Mouse (Mus musculus) MEL (cell line): Measurements from ENCODE around the gene Frmpd4. TPM values are rescaled to one million over a fixed set of nuclear protein-coding genes. Genes with fewer than 3 reads are reported as not detected.

Experiments
- DNase-seq: peaks from one replicate; pipeline ENCODE4 v3.0.0; 2011; ENCODE audit warnings: low read depth, low spot score
- H3K27ac ChIP-seq: 2 replicates; pipeline ENCODE4 v1.5.1; 2012; ENCODE audit warnings: low read depth, mild to moderate bottlenecking, control low read depth, low read length, moderate library complexity; ENCODE audit not compliant: control insufficient read depth
- H3K27me3 ChIP-seq, 2 experiments: fragments of 150-350 bp in 1 of 2; sonication (generic) in 1 of 2; 2 replicates each; pipeline ENCODE4 v1.6.1; 2012; ENCODE audit warnings: low read length in 2 of 2, mild to moderate bottlenecking in 2 of 2, improper control_type of control experiment in 1 of 2, moderate library complexity in 1 of 2; ENCODE audit not compliant: insufficient read depth in 2 of 2, control insufficient read depth in 1 of 2
- H3K36me3 ChIP-seq, 2 experiments: 2 replicates each; pipeline ENCODE4 v1.6.1; 2012 to 2014; ENCODE audit warnings: low read length in 2 of 2, improper control_type of control experiment in 1 of 2, inconsistent platforms in 1 of 2, mild to moderate bottlenecking in 1 of 2; ENCODE audit not compliant: insufficient read depth in 2 of 2, control insufficient read depth in 1 of 2
- H3K4me1 ChIP-seq, 2 experiments: fragments of 150-350 bp in 1 of 2; sonication (generic) in 1 of 2; 2 replicates each; pipeline ENCODE4 v1.6.1; 2012; ENCODE audit warnings: low read length in 2 of 2, improper control_type of control experiment in 1 of 2, mild to moderate bottlenecking in 1 of 2; ENCODE audit not compliant: insufficient read depth in 2 of 2, control insufficient read depth in 1 of 2
- H3K4me3 ChIP-seq, 2 experiments: fragments of 150-350 bp in 1 of 2; sonication (generic) in 1 of 2; 2 replicates each; pipeline ENCODE4 v1.5.1; 2012; ENCODE audit warnings: low read depth in 2 of 2, low read length in 2 of 2, mild to moderate bottlenecking in 2 of 2, moderate library complexity in 2 of 2, control low read depth in 1 of 2, improper control_type of control experiment in 1 of 2; ENCODE audit not compliant: control insufficient read depth in 1 of 2, insufficient read depth in 1 of 2
- H3K79me2 ChIP-seq: 2 replicates; pipeline ENCODE4 v1.6.1; 2012; ENCODE audit warnings: mild to moderate bottlenecking, low read length, moderate library complexity; ENCODE audit not compliant: control insufficient read depth, poor library complexity, insufficient read depth
- H3K9ac ChIP-seq: 2 replicates; pipeline ENCODE4 v1.6.1; 2012; ENCODE audit warnings: low read depth, mild to moderate bottlenecking, control low read depth, low read length, moderate library complexity; ENCODE audit not compliant: control insufficient read depth, poor library complexity, severe bottlenecking
- H3K9me3 ChIP-seq: fragments of 150-350 bp; sonication (generic); replicated peaks from 2 replicates; pipeline ENCODE4 v1.6.1; 2012; ENCODE audit warnings: mild to moderate bottlenecking, low read length, improper control_type of control experiment, moderate library complexity; ENCODE audit not compliant: insufficient read depth
- CHD1 ChIP-seq: IDR thresholded peaks from 2 replicates; pipeline ENCODE4 v1.6.1; 2012; ENCODE audit warnings: low read depth, mild to moderate bottlenecking, inconsistent platforms, low read length, improper control_type of control experiment
- CHD2 ChIP-seq: IDR thresholded peaks from 2 replicates; pipeline ENCODE4 v1.6.1; 2011; ENCODE audit warnings: low read length, improper control_type of control experiment
- CTCF ChIP-seq, 3 experiments: IDR thresholded peaks in 2 of 3; conservative IDR thresholded peaks in 1 of 3; 2 replicates each; pipeline ENCODE4 v1.5.1; 2011 to 2012; ENCODE audit warnings: low read length in 3 of 3, low read depth in 2 of 3, mild to moderate bottlenecking in 2 of 3, improper control_type of control experiment in 1 of 3, inconsistent platforms in 1 of 3, mixed read lengths in 1 of 3, moderate library complexity in 1 of 3; ENCODE audit not compliant: control insufficient read depth in 1 of 3, insufficient read depth in 1 of 3, poor library complexity in 1 of 3, severe bottlenecking in 1 of 3
- EP300 ChIP-seq, 2 experiments: IDR thresholded peaks; 2 replicates each; pipeline ENCODE4 v1.6.1; 2011; ENCODE audit warnings: improper control_type of control experiment in 2 of 2, low read length in 2 of 2, low read depth in 1 of 2, mild to moderate bottlenecking in 1 of 2
- ETS1 ChIP-seq: IDR thresholded peaks from 2 replicates; pipeline ENCODE4 v1.6.1; 2012; ENCODE audit warnings: low read depth, mild to moderate bottlenecking, inconsistent platforms, low read length, improper control_type of control experiment, moderate library complexity
- GABPA ChIP-seq: IDR thresholded peaks from 2 replicates; pipeline ENCODE4 v1.6.1; 2012; ENCODE audit warnings: low read depth, mild to moderate bottlenecking, inconsistent platforms, low read length, improper control_type of control experiment, moderate library complexity
- HCFC1 ChIP-seq: IDR thresholded peaks from 2 replicates; pipeline ENCODE4 v1.6.1; 2012; ENCODE audit warnings: low read depth, mild to moderate bottlenecking, inconsistent platforms, low read length, improper control_type of control experiment, moderate library complexity
- JUND ChIP-seq: IDR thresholded peaks from 2 replicates; pipeline ENCODE4 v1.6.1; 2011; ENCODE audit warnings: low read depth, mild to moderate bottlenecking, improper control_type of control experiment, low read length
- MAFK ChIP-seq: IDR thresholded peaks from 2 replicates; pipeline ENCODE4 v1.6.1; 2011; ENCODE audit warnings: low read depth, mild to moderate bottlenecking, low read length, improper control_type of control experiment, borderline replicate concordance
- MAX ChIP-seq: IDR thresholded peaks from 2 replicates; pipeline ENCODE4 v1.6.1; 2011; ENCODE audit warnings: low read length, improper control_type of control experiment
- MEF2A ChIP-seq: IDR thresholded peaks from 2 replicates; pipeline ENCODE4 v1.6.1; 2014; ENCODE audit warnings: low read depth, mild to moderate bottlenecking, inconsistent platforms, low read length, improper control_type of control experiment; ENCODE audit not compliant: poor library complexity, insufficient replicate concordance, severe bottlenecking; ENCODE audit errors: extremely low read depth
- MYB ChIP-seq: IDR thresholded peaks from 2 replicates; pipeline ENCODE4 v1.6.1; 2011; ENCODE audit warnings: mild to moderate bottlenecking, low read depth, low read length, improper control_type of control experiment
- MYC ChIP-seq: IDR thresholded peaks from 2 replicates; pipeline ENCODE4 v1.6.1; 2011; ENCODE audit warnings: low read depth, mild to moderate bottlenecking, low read length, improper control_type of control experiment, moderate library complexity
- POLR2A ChIP-seq, 2 experiments: IDR thresholded peaks; 2 replicates each; pipeline ENCODE4 v1.6.1; 2011 to 2012; ENCODE audit warnings: low read length in 2 of 2, mild to moderate bottlenecking in 2 of 2, control low read depth in 1 of 2, improper control_type of control experiment in 1 of 2, low read depth in 1 of 2, moderate library complexity in 1 of 2; ENCODE audit not compliant: control insufficient read depth in 1 of 2, insufficient read depth in 1 of 2, poor library complexity in 1 of 2
- RAD21 ChIP-seq: IDR thresholded peaks from 2 replicates; pipeline ENCODE4 v1.6.1; 2011; ENCODE audit warnings: mild to moderate bottlenecking, low read depth, low read length, improper control_type of control experiment
- RCOR1 ChIP-seq: IDR thresholded peaks from 2 replicates; pipeline ENCODE4 v1.6.1; 2012; ENCODE audit warnings: low read depth, mild to moderate bottlenecking, inconsistent platforms, low read length, improper control_type of control experiment
- SIN3A ChIP-seq: IDR thresholded peaks from 2 replicates; pipeline ENCODE4 v1.6.1; 2012; ENCODE audit warnings: low read length, improper control_type of control experiment, inconsistent platforms
- SMC3 ChIP-seq: IDR thresholded peaks from 2 replicates; pipeline ENCODE4 v1.6.1; 2011; ENCODE audit warnings: low read depth, low read length, improper control_type of control experiment
- TAL1 ChIP-seq: IDR thresholded peaks from 2 replicates; pipeline ENCODE4 v1.6.1; 2012; ENCODE audit warnings: mild to moderate bottlenecking, inconsistent platforms, low read length, moderate library complexity, mixed read lengths
- UBTF ChIP-seq: IDR thresholded peaks from 2 replicates; pipeline ENCODE4 v1.6.1; 2012; ENCODE audit warnings: low read depth, mild to moderate bottlenecking, inconsistent platforms, low read length, improper control_type of control experiment, moderate library complexity, borderline replicate concordance; ENCODE audit not compliant: insufficient read depth
- ZC3H11A ChIP-seq: IDR thresholded peaks from 2 replicates; pipeline ENCODE4 v1.6.1; 2012; ENCODE audit warnings: low read depth, mild to moderate bottlenecking, inconsistent platforms, low read length, improper control_type of control experiment
- ZKSCAN1 ChIP-seq: IDR thresholded peaks from 2 replicates; pipeline ENCODE4 v1.6.1; 2012; ENCODE audit warnings: low read depth, mild to moderate bottlenecking, inconsistent platforms, low read length, improper control_type of control experiment, moderate library complexity
- ZMIZ1 ChIP-seq: IDR thresholded peaks from 2 replicates; pipeline ENCODE4 v1.6.1; 2012; ENCODE audit warnings: low read depth, mild to moderate bottlenecking, inconsistent platforms, low read length, improper control_type of control experiment, moderate library complexity
- polyA plus RNA-seq, 2 experiments: library from polyadenylated mRNA; stranded (reverse) in 1 of 2; unstranded in 1 of 2; fragments of >175 nt in 1 of 2; fragments of >200 nt in 1 of 2; gene quantifications; 2 replicates each; pipeline versions ENCODE4 v1.2.1 to v1.2.4; 2012; ENCODE audit warnings: low replicate concordance in 2 of 2, low read depth in 1 of 2; ENCODE audit not compliant: insufficient read length in 2 of 2, insufficient read depth in 1 of 2, missing spikeins in 1 of 2
- total RNA-seq: library from RNA; depleted of rRNA; stranded (reverse); fragments of 300-350 nt; gene quantifications from 2 replicates; pipeline ENCODE4 v1.2.3, GENCODE M21; 2012

The Frmpd4 gene
- total and polyA plus RNA-seq, 3 experiments = 0.11 to 0.77 TPM; not detected in 1

DNA sequence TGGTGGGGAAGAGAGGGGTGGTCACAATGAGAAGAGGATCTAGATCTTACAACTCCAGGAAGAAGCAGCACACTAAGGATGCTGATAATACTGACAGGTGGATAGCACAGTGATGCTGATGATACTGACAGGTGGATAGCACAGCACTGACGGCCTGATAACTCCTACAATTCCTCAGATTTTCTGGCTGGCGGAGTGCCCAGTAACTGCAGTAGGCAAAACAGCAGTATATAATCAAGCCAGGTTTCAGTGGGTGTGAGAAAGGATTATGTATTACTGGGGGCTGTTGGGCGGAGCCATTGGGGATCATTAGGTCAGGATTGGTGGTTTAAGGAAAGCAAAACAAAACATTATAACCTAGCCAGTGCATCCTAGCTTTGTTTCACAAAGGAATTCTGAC, 1053.9 kb downstream of the Frmpd4 start:
- no peak for DNase-seq
- Histone ChIP-seq H3K9ac (no peak overlapping the region), H3K9me3 (no peaks in the 10 kb centered on the region), H3K4me3 (no peak overlapping the region), H3K4me1 (no peaks in the 10 kb centered on the region), H3K79me2 (no peaks in the 10 kb centered on the region), H3K27me3 (no peaks in the 10 kb centered on the region), H3K27ac (no peak overlapping the region), H3K36me3 (no peaks in the 10 kb centered on the region)
- no peak for TF ChIP-seq RCOR1
- TF ChIP-seq POLR2A (IDR thresholded peaks at IDR 0.05; ENCODE audit: control insufficient read depth in 1 of 2, insufficient read depth in 1 of 2, low read depth in 1 of 2, low read length in 2 of 2, poor library complexity in 1 of 2) = no peak
- no peak for TF ChIP-seq ZMIZ1
- no peak for TF ChIP-seq EP300 (IDR thresholded peaks at IDR 0.05; ENCODE audit: low read depth in 1 of 2, low read length in 2 of 2)
- TF ChIP-seq CHD1 = no peak
- no peak for TF ChIP-seq MAX
- TF ChIP-seq ZKSCAN1 = no peak
- TF ChIP-seq SIN3A = no peak
- TF ChIP-seq CHD2 = no peak
- no peak for TF ChIP-seq RAD21
- TF ChIP-seq MYC = no peak
- no peak for TF ChIP-seq GABPA
- TF ChIP-seq HCFC1 = no peak
- TF ChIP-seq ZC3H11A = no peak
- TF ChIP-seq SMC3 = no peak
- TF ChIP-seq JUND = no peak
- TF ChIP-seq MAFK = no peak
- no peak for TF ChIP-seq ETS1
- no peak for TF ChIP-seq TAL1

DNA sequence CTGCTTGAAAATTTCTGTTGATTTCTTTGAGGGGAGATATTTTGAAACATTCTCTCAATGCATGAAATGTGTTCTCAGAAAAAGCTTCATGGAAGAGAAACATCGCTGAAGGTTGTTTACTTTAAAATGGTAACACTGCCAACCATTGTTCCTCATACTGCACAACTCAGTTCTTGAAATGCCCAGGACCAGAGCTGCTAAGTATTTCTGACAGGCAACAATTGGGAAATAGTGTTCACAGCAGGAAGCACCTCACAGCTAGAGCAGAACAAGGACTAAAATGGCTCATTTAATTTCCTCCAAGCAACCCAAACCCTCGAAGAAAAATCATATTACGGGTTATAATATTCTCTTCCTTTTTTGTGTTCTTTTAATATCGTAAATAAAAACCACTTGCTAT, 1054.5 kb downstream of the Frmpd4 start:
- H3K27ac ChIP-seq = no peak overlapping the region
- H3K36me3 ChIP-seq = no peaks in the 10 kb centered on the region
- H3K4me3 ChIP-seq = no peak overlapping the region
- H3K27me3 ChIP-seq = no peaks in the 10 kb centered on the region
- no peak for DNase-seq
- no peaks in the 10 kb centered on the region for H3K79me2 ChIP-seq
- no peaks in the 10 kb centered on the region for H3K4me1 ChIP-seq
- TF ChIP-seq ETS1 = no peak
- no peak for TF ChIP-seq UBTF
- no peak for TF ChIP-seq MYB
- no peak for TF ChIP-seq RAD21
- TF ChIP-seq ZMIZ1 = no peak
- no peak for TF ChIP-seq CTCF (IDR thresholded peaks at IDR 0.05 in 2 of 3, conservative IDR thresholded peaks at IDR 0.05 in 1 of 3; ENCODE audit: control insufficient read depth in 1 of 3, insufficient read depth in 1 of 3, low read depth in 2 of 3, low read length in 3 of 3, poor library complexity in 1 of 3, severe bottlenecking in 1 of 3)
- TF ChIP-seq MEF2A = no peak
- no peak for TF ChIP-seq ZC3H11A
- H3K9ac ChIP-seq = no peak overlapping the region
- H3K9me3 ChIP-seq = no peaks in the 10 kb centered on the region
